Mouse (Mus musculus) lung, postnatal 10 days (tissue): ENCODE measurements around the gene Dgkz.
A peak's percentile ranks its signal among the peaks of the same experiment; 100 is the strongest.

Experiments
- DNase-seq: peaks from one replicate; pipeline ENCODE4 v3.0.0; 2021

Gene Dgkz

GRCm38 (mm10) chr2:91975581-91976541 is at the start of gene Dgkz:
TSS of gene Dgkz (minus strand) at chr2:91975864.
- DNase-seq = no peak

DNA sequence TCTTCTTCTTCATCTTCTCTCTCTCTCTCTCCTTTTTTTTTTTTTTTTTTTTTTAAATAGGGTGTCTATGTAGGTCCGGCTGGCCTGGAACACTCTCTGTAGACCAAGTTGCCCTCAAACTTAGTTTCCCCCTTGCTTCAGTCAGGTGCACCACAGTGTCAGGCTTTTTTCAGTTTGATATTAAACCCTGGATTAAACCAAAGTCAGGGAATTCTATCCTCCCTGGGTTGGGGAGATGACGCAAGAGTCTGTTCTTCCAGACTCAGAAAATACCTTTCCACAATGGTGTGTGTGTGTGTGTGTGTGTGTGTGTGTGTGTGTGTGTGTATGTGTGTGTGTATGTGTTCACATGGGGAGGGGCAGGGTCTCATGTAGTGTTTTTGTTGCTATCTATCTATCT is 49.5 kb upstream of the Dgkz start:
- no peak for DNase-seq

- peak; percentile 90 for DNase-seq
Measured at GRCm38 (mm10) chr2:92024274-92024672, 48.6 kb upstream of the Dgkz start, which contains the start of gene Creb3l1. TSS of gene Creb3l1 (minus strand) at chr2:92024502.

GRCm38 (mm10) chr2:92023362-92024273 is 48.0 kb upstream of the Dgkz start:
- DNase-seq = peak; percentile 83

DNA sequence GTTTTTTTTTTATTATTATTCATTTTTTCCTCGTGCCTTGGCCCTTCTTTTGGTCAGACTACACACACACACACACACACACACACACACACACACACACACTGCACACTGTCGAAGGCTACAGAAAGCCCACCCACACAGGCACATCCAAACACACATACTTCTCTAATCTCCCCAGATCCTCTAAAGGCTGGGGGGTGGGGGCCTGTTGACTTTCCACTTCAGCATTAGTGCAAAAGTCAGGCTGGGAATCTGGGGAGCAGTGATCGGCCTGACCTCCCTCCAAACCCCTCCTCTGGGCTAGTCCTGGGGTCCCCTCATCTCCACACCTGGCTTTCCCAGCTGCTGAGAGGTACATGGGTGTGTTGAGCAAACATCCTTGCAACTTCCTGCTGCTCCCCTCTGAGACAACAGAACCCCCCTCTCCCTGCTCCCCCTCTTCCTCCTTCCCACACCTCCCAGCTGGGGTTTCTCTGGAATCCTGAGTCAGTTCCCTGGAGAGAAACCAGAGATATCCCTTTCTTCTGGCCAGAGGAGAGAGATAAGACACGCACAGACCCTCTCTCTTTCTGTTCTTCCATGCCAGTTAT is 45.1 kb upstream of the Dgkz start:
- DNase-seq = peak; percentile 48

GRCm38 (mm10) chr2:92017440-92017839 is 41.8 kb upstream of the Dgkz start:
- DNase-seq = no peak

DNA sequence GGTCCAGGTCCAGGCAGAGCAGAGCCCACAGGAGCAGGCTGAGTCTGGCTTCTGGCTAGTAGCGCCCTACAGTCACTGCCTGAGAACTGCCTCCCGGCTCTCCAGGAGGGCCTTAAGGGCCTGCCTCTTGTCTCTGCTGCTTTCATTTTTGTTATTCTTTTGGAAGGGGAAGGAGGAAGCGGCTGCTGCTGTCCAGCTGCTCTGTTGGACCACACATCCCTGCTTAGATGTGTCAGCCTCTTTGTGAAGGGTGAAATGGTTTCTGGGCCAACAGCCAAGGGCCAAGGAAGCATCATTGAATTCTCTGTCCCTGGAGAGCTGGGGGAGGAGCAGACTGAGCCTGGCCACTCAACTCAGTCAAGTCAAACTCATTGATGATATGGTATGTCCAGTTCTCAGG is 41.3 kb upstream of the Dgkz start:
- DNase-seq = peak; percentile 93

- DNase-seq = no peak
Measured at GRCm38 (mm10) chr2:92014891-92015290, 39.2 kb upstream of the Dgkz start.

- DNase-seq = no peak
Measured at GRCm38 (mm10) chr2:92014248-92014647, 38.6 kb upstream of the Dgkz start.

DNA sequence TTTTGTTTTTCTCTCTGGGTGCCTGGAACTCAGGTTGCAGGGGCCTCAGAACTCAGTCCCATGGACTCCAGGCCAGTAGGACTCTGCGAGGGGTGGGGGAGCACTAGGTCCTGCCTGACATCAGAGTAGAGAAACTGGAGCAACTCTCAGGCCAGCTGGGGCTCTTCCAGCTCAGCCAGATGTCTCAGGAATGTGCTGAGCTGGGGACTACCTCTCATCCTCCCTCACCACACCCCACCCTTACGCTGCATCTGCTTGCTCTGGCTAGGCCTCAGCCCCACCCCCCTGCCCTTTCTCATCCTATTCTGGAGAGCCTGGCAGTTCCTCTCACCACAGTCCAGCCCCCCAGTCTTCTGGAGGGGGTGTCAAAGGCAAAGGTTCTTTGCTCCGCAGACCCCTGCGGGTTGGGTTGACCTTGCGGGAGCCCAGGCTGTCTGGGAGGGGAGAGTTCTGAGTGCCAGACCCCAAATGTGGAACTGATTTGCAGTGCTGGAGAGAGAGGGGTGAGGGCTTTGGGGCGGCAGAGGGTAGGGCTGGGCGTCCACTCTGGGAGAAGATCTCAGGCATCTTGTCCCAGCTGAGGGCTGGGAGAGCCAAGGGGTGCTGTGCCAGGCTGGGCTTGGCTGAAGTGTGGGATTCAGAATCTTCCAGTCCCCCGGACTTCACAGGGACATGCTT is 37.2 kb upstream of the Dgkz start:
- peak; percentile 86 for DNase-seq

DNA sequence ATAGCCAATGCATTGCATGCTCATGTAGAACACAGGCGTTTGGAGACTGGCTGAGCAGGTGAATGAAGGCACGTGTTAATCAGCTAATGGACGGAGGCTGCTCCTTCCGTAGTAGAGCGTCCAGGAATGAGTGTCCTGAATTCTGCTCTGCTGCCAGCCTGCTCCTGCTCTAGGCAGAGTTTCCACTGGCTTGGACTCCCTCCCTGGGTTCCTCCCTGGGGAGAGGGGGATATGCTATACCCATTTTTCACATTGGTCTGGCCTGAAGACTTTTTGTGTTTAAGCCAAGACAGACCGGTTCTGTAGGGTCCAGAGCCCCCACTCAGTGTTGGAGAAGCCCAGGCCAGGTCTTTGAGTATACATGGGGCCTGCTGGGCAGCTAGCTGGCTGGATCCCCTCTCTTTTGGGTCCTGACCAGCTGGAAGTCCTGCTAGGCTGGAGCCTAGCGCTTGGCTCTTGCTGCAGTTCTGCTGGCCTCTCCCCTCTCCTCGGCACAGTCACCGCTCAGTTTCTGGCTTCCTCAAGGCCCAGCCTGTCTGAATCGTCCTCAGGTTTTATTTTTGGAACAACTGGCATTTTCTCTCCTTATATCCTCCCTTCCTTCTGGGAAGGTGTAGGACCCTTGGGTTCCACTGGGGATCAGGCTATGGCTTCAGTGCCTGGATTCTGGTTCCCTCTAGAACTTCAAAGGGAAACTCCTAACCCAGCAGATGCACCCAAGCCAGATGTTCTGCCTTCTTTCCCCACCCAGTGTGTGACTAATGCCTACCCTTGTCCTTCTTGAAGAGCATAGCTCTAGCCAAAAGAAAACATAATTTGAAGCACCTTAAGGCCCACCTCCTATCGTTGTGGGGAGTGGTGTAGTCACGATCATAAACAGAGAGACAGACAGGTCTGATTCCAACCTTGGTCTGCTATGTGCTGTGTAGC is 36.0 kb upstream of the Dgkz start:
- DNase-seq = peak; percentile 33

DNA sequence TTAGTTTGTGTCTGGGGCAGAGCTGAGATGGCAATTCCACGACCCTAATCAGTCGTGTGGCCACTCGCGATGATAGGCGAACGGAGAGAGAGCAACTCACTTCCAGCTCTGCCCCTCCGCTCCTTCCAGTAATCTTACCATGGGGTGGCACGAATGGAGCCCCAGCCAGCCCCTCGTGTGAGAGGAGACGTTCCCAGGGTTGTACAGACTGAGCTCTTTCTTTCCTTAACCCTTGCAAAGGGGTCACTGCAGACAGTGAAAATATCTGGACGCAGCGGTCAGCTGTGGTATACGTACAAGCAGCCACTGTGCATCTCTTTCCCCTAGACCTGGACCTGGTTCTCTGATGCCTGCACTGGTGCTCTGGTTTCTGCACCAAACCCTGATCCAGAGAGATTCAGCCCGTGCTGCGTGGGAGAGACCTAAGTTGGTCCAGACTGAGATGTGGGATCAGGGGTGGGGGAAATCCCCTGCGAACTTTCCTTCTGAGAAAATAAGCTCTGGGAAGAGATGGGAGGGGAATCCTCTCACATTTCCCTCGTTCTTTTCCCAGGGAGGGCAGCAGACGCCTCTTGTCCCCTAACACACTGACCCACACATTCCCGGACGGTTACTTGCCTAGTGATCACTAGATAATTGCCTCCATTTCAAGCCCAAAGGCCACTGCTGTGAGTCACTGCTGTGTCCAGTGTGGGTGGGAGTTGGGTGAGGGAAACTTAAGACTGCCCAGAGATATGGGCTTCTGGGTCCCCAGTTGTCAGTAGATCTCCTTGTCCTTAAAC is 33.1 kb upstream of the Dgkz start:
- DNase-seq = peak; percentile 41

- peak; percentile 99 for DNase-seq
Measured at GRCm38 (mm10) chr2:92007933-92008622, 32.4 kb upstream of the Dgkz start.

GRCm38 (mm10) chr2:92006983-92007921 is 31.6 kb upstream of the Dgkz start:
- DNase-seq = peak; percentile 83

- no peak for DNase-seq
Measured at GRCm38 (mm10) chr2:92006491-92006890, 30.8 kb upstream of the Dgkz start.

DNA sequence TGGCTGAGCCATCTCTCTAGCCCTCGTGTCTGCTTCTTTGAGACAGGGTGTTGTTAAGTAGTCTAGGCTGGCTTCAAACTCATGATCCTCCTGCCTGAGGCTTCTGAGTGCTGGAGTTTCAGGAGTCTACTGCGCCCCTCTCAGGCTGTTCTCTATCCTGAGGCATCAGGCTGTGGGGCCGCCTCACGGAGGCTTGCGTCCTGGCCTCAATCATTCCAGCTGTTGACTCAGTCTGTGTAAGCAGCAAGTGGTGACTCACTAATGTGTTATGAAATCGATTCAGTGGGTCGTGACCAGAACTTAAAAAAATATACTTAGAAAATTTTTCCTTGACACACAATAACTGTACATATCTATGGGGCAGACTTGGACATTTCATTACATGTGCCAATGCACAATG is 29.0 kb upstream of the Dgkz start:
- peak; percentile 60 for DNase-seq

DNA sequence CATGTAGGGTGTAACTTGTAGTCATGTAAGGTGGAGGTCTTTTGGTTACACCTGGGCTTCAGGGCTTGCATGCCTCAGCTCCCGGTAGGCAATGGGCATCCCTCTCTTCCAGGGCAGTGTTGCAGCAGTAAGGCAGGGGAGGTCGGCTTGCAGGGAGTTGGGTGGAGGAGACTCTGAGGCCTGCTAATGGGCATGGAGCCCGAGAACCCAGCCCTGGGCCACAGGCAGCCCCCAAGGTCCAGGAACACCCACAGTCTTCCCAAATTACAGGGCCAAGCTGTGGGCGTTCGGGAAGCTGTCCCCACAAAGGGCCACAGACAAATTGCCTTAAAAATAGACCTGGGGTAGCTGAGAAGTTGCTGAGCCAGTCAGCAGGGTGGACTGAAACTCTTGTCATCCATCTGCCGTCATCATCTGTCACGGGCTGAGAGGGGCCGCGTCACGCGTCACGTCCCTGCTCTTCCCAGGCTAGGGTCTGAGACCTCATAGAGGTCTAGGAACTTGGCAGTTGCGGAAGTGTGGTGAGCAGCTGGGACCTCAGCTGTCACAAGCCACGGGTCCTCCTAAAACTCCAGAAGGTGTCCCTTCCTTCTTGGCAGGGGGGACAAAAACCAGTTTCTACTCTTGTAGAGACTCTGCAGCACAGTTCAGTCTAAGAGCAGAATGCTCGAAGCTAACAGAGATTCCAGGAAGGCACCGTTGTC is 22.4 kb upstream of the Dgkz start:
- no peak for DNase-seq

DNA sequence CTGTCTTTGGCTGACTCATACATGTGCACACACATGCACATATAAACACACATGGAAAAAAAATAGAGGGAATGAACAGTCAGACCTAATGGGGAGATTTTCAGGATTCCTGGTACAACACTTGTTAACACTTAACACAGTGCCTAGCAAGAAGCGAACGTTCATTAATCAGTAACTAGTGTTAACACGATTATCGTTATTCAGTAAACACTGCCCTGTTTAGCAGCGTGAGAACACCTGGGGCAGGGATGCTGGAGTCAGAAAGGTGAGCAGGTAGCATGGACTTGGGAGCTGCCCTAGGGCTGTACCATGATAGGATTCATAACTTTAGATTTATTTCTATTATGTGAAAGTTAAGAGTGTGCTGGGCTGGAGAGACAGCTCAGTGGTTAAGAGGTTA is 20.3 kb upstream of the Dgkz start:
- DNase-seq = no peak
